Mouse (Mus musculus) left cerebral cortex, adult 2 months (tissue): Measurements from ENCODE around the gene Stat2. TPM values are rescaled to one million over a fixed set of nuclear protein-coding genes. Genes with fewer than 3 reads are reported as not detected.
"Not testable (repeated sequence)": the region's sequence is repeated elsewhere in the genome, so short reads cannot be mapped to it uniquely, and the experiment has no call there.

Experiments
- DNase-seq, 2 experiments: peaks; one replicate each; pipeline ENCODE4 v3.0.0; 2021 to 2022; ENCODE audit warnings: low spot score in 2 of 2, mixed read lengths in 1 of 2; ENCODE audit errors: extremely low spot score in 1 of 2
- H3K27ac ChIP-seq: fragments of 200-600 bp; 2 replicates; pipeline ENCODE4 v1.8.1; 2022
- H3K4me3 ChIP-seq: fragments of 200-600 bp; 2 replicates; pipeline ENCODE4 v1.8.1; 2022
- CTCF ChIP-seq: fragments of 200-600 bp; IDR thresholded peaks from 2 replicates; pipeline ENCODE4 v1.8.1; 2022; ENCODE audit warnings: antibody characterized with exemption, mild to moderate bottlenecking, moderate library complexity
- intact Hi-C: fragments of 180-260 bp; cut with DNase I; formaldehyde crosslinking; loops from one replicate; pipeline ENCODE4 v1.15.1; 2025
- total RNA-seq, 2 experiments: library from RNA; stranded (reverse); gene quantifications; 2 replicates each; pipeline ENCODE4 v1.2.3; 2021

Stat2 gene
- total RNA-seq, 2 experiments from 2014 or later: 29.2 to 31.5 TPM

DNA sequence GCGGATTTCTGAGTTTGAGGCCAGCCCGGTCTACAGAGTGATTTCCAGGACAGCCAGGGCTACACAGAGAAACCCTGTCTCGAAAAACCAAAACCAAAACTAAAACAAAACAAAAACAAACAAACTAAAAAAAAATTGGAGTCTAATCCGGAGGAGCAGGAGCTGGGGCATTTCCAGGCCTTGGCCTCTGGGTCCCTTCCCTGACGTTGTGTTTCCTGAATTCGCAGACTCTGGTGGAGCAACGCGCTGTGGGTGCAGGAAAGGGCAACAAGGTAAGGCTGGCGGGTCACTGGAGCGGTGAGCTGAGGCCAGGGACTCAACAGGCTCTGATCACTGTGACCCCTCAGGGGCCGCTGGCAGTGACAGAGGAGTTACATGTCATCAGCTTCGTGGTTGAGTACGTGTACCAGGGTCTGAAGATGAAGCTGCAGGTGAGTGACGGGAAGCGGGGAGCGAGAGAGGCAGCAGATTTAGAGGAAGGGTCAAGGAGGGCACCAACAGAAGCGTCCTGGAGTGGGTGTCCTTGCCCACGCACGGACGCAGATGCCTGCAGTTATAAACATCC lies 12.6 kb downstream of the Stat2 start:
- no peak for TF ChIP-seq CTCF
- Histone ChIP-seq H3K27ac (no peak overlapping the region), H3K4me3 (no peak overlapping the region)
- DNase-seq: no peak
- intact Hi-C loops: no loop called here

DNA sequence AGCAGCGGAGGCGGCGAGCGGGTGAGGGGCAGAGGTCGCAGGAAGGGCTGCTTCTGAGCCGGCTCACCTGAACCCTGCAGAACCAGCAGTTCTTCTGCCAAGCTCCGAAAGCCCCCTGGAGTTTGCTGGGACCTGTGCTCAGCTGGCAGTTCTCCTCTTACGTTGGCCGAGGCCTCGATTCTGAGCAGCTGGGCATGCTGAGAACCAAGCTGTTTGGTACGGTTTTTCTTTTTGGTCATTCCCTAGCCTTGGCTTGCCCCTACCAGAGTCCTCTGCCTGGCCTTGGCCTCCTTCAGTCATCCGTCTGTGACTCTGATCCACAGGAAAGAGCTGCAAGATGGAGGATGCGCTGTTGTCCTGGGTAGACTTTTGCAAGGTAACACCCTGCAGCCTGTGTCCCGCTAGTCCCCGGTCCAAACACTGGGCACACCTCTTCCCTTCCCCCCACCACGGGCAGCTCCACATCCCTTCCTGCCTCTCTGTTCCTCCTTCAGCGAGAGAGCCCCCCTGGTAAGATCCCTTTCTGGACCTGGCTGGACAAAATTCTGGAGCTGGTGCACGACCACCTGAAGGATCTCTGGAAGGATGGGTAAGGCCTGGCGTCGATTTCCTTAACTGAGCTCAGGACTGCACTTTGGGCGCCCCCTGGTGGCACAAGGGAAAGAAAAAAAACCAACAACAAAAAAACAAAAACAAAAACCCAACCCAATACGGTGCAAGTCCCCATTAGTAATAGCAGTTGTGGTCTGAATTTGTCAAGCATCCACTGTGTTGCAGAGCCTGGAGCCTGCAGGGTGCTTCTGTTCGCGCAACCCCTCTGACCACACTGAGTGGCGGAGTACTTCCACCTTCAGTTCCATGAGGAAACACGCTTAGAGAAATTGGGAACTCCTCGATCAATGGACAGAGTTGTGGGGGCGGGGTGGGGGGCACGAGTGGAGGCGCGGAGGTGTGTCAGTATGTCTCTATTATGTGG lies 13.5 kb downstream of the Stat2 start:
- TF ChIP-seq CTCF: peak; percentile 84
- intact Hi-C loops: loop anchor here (1.0 kb wide), 1 partner anchor 71 kb away; no protein-coding TSS in a partner anchor
- H3K27ac ChIP-seq: no peak overlapping the region
- peak; percentile 40 to 59 for DNase-seq
- no peak overlapping the region for H3K4me3 ChIP-seq

DNA sequence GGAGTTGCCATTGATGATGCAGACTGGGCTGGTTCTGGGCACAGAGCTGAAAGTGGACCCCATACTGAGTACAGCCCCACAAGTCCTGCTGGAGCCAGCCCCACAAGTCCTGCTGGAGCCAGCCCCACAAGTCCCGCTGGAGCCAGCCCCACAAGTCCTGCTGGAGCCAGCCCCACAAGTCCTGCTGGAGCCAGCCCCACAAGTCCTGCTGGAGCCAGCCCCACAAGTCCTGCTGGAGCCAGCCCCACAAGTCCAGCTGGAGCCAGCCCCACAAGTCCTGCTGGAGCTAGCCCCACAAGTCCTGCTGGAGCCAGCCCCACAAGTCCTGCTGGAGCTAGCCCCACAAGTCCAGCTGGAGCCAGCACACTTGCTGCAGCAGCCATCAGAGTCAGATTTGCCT lies 20.2 kb downstream of the Stat2 start:
- DNase-seq, H3K4me3 ChIP-seq, intact Hi-C loops, H3K27ac ChIP-seq: not testable (repeated sequence)

DNA sequence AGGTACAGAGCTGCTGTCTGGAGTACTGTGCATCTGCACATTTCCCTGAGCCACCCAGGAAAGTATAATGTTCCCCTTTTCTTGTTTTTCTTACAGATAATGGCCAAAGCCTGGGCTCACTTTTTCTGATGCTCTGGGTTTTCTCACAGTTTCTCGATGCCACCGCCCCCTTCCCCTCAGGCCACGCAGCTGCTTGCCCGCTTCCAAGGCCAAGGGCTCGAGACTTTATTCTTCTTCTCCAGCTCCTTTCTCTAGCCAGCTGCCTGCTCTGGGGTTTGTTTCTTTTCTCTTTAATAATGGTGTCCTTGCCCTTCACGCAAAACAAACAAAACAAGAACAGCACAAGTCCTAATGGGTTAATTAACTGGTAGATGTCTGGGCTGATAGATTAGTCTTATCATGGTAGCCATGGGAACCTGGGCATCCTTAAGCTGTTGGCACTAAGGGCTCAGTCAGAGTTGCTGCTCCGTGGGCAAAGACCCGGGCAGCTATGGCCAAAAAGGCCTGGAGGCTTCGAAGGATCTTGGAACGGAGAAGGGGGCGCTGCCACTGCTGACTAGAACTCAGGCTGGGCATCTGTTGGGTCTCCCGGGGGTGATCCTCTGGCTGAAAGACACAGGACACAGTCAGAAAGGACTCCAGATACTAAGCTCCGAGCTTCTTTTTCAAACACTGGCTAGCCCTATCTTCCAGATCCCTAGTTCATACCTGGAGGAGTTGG lies 26.2 kb downstream of the Stat2 start:
- Histone ChIP-seq H3K27ac (no peak overlapping the region), H3K4me3 (no peak overlapping the region)
- no peak for DNase-seq
- intact Hi-C loops: no loop called here
- TF ChIP-seq CTCF: no peak

DNA sequence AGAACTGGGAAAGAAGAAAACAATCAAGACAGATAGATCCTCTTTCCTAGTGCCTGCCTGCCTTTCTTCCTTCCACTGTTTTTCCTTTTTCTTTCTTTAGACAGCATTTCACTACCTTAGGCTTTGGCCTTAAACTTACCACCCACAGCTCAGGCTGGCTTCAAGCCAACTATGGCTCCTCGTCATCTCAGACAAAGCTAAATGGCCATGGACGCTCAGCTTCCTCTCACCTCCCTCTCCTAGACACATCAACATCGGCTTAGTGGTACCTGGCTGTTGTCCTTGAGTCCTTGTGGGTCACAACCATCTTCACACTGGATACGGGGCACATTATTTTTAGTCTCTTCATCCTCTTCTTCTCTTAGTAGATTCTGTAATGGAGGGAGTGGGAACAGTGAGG lies 26.9 kb downstream of the Stat2 start:
- no peak overlapping the region for H3K4me3 ChIP-seq
- no peak overlapping the region for H3K27ac ChIP-seq
- intact Hi-C loops: no loop called here
- TF ChIP-seq CTCF: no peak
- no peak for DNase-seq

DNA sequence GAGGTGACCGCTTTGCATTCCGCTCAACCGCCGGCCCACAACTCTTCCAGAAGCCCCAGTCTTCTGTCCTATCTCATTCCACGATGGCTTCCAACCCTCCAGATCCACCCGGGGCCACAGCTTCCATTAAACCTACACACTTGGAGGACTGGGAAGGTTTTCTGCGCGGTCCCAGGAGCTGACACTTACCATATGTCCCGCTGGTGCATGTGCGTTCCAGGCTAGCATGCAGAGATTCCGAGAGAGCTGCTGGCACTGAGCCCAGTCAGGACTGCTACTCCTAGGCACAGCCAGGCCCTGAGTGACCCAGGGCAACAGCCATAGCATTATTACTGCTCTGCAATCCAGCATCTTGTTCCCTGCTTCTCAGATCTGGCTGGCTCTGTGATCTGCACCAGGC lies 27.3 kb downstream of the Stat2 start:
- Histone ChIP-seq H3K4me3 (no peak overlapping the region), H3K27ac (no peak overlapping the region)
- TF ChIP-seq CTCF: no peak
- intact Hi-C loops: no loop called here
- DNase-seq: no peak

DNA sequence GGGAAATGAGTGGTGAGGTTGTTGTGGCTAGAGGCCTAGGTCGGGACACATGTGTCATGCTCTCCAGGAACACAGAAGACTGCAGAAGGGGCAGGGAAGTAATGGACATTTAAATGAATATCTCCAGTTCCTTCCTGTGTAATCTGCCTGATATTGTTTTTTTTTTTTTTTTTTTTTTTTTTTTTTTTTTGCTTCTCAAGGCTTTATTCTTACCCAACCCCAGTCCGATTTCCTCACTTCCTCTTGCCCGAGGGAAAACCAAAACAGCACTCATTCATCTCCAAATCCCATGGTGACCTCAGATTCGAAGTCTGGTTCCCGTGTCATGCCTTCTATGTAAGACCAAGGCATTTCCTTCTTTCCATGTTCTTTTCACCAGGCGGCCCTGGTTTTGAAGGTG lies 27.9 kb downstream of the Stat2 start:
- TF ChIP-seq CTCF: no peak
- Histone ChIP-seq H3K27ac (no peak overlapping the region), H3K4me3 (no peak overlapping the region)
- no peak for DNase-seq
- intact Hi-C loops: no loop called here

DNA sequence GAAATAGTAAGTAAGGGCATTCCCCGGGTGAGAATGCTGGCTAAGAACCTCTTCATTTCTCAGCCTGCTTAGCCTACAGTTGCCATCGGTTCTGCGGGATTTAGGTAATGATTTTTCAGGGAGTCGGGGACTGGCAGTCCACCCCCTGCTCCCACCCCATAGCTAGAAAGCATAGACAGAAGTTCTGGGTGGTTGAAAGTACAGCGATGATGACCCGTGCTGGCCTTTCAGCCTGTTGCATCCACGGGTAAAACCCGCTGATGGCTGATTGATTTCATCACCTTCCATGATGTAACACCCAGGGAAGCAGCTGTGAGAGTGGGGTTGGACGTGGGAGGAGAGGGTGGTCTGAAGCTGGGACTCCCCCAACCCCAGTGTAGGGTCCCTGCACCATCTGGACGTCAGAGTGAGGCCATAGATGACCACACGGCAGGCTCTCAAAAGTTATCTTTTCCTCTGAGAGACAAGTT lies 28.4 kb downstream of the Stat2 start, which contains the start of gene Il23a:
TSS of gene Il23a (minus strand) at position 51 of the 470 bp plus-strand sequence.
- DNase-seq: no peak
- intact Hi-C loops: no loop called here
- no peak within 1 kb of the TSS for H3K27ac ChIP-seq
- TF ChIP-seq CTCF: no peak
- H3K4me3 ChIP-seq: no peak within 1 kb of the TSS

DNA sequence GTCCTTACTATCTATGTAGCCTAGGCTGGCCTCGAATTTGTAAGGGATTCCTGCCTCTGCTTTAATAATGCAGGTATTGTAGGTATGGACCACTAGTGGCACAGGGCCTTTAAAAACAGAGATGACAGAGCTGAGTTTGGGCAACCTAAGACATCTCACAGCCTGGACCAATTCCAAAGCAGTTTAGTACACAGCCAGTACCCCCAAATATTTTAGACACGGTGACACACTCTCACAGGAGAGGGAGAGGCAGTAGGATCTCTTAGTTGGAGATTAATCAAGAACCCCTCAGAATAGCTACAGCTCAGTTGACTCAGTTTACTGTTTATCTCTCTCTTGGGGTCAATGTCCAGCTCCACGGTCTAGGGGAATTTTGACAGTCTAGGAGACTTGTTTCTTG lies 32.0 kb downstream of the Stat2 start:
- no peak for DNase-seq
- intact Hi-C loops: no loop called here
- Histone ChIP-seq H3K27ac (peak overlapping the region; percentile 99), H3K4me3 (peak overlapping the region; percentile 82)
- TF ChIP-seq CTCF: no peak

DNA sequence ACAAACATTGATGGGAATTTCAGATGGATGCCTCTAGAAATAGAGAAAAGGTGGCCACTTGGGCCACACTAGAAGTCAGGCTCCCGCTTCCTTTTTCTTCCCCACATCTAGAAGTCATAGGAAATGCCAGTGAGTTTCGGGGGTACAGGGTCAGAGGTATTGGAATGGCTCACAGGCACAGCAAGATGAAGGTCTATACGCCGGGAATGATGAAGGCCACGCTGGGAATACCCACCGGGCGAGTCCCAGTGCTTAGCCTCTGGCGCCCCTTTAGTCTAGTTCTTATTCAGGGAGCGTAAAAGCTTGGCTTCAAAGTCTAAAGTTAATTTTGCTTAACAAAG lies 32.4 kb downstream of the Stat2 start:
- TF ChIP-seq CTCF: no peak
- H3K4me3 ChIP-seq: peak overlapping the region; percentile 82
- intact Hi-C loops: loop anchor here (1.0 kb wide), 1 partner anchor 20 kb away; the partner anchor contains the start of gene Cnpy2
- H3K27ac ChIP-seq: peak overlapping the region; percentile 99
- no peak for DNase-seq

DNA sequence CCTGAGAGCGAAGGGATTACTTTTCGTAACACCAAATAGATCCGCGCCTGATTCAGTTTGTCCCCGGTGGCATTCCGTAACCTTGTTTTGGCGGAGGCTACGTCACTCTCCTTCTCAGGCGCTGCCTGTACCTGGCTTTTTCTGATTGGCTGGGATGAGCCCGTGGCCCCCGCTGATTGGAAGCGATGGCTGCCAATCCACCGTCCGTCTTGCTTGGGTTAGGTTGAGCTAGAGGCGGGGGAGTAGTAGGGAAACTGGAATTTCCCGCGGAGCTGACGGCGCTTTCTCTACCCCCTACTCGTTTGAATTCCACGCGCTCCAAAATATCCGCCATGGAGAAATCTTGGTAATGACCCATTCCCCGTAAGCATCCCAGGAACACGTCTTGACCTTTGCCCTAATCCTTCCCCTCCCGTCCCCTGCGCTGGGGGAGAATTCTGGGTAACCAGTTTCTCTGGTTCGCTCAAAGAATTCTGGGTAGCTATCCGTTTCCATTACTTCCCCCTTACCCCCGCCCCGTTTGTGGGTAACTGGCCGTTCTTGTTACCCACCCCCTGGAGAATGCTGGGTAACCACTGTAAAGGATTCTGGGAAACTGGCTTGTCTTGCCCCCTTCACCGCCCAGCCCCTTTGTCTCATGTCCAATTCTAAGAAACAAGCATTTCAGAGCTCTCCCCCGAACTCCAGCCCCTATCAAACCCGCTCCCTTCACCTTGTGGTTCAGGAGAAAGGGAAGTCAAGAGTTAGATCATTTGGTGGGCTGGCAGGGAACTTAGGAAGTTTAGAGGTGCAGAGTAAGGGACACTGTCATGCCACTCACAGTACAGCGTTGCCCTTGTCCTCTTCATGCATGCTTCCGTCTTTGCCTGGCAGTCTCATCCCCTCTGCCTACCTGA lies 33.0 kb downstream of the Stat2 start, which contains the start of gene Pan2:
TSS of gene Pan2 (plus strand) at position 210 of the 896 bp plus-strand sequence.
- DNase-seq: peak; percentile 100
- intact Hi-C loops: loop anchor here (1.0 kb wide), 1 partner anchor 19 kb away; the partner anchor contains the start of gene Cnpy2
- TF ChIP-seq CTCF: no peak
- peak within 1 kb of the TSS; percentile 82 for H3K4me3 ChIP-seq
- H3K27ac ChIP-seq: peak within 1 kb of the TSS; percentile 99
